In the genomic region with DNA sequence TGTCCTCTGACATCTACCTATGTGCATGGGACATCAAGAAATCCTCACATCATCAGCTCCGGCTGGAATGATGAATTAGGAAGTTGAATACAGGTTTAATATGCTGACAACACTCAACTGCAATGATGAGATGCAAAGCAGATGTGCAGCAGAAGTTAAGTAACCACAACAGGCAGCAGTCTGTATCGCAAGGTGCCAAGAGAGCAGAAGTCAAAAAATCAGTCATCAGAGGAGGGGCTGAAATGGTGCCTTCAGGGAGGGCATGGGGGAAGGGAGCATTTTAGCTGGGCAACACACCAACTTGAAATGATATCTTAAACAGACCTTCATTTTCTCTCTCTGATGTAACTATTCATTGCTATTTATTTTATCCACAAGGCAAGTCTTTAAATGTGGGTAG, we compare ENCODE assay signal across 13 mouse cellular contexts.
"Had no signal": no experiment of that assay in that cellular context is flagged by ENCODE, and none has a peak within 500 bp of the region (broad histone marks: within the 10 kb centered on the region; RNA-seq: fewer than 3 reads in every experiment).

No protein-coding gene starts in this region.

- H3K27me3 ChIP-seq: megakaryocyte, embryonic 14.5 days had no signal

- H3K27ac ChIP-seq: kidney, postnatal 0 days; left cerebral cortex, adult 2 months; liver, embryonic 14.5 days; macrophage had no signal

- DNase-seq: kidney, postnatal 36 days; layer of hippocampus, postnatal 36 days; liver, postnatal 0 days; lung, embryonic 14.5 days; thymus, adult 2 months; thymus, postnatal 14 days; thymus, postnatal 4 days had no signal

- ATAC-seq: liver, postnatal 0 days had no signal

- H3K4me1 ChIP-seq: megakaryocyte, embryonic 14.5 days had no signal

- H3K4me3 ChIP-seq: left cerebral cortex, adult 2 months; megakaryocyte, embryonic 14.5 days had no signal

- H3K9ac ChIP-seq: liver, embryonic 14.5 days; liver, postnatal 0 days; lung, embryonic 14.5 days had no signal

- H3K9me3 ChIP-seq: megakaryocyte, embryonic 14.5 days had no signal

- H3K4me2 ChIP-seq: lung, embryonic 14.5 days; midbrain, embryonic 11.5 days had no signal
